Mouse (Mus musculus) megakaryocyte, embryonic 14.5 days (primary cell): ENCODE data around the gene Tbc1d8.

Experiments
- FLI1 ChIP-seq: IDR thresholded peaks from 2 replicates; pipeline ENCODE4 v1.6.1; 2012; ENCODE audit warnings: low read length, inconsistent platforms, mixed read lengths
- GATA1 ChIP-seq: IDR thresholded peaks from 3 replicates; pipeline ENCODE4 v1.6.1; 2012; ENCODE audit warnings: mixed read lengths, low read length, inconsistent platforms, borderline replicate concordance

DNA sequence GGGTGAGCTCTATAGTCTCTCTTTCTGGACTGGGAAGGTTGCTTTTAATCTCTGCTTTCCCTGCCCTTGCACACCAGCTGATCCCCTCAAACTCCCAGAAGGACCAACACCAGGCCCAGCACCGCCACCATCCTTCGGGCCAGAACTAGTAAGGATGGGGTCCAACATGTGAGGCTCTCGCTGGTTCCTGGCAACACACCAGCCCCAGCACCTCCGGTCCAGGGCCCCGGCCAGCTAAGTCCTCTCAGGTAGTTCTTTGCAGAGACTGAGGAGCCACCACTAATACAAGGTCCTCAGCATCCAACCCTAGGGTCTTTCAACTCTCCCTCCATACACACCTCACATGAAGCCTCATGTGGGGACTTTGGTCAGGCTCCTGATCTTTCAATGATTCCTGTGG, 29.7 kb downstream of the Tbc1d8 start:
- TF ChIP-seq GATA1 (no peak), FLI1 (no peak)
